Mouse (Mus musculus) ES-Bruce4 (cell line): Measurements from ENCODE around the gene Plet1.

ENCODE experiments used
- CTCF ChIP-seq: IDR thresholded peaks from one replicate; pipeline ENCODE4 v1.8.1; 2011; ENCODE audit warnings: low read depth, low read length
- EP300 ChIP-seq: IDR thresholded peaks from 2 replicates; pipeline ENCODE4 v1.6.1; 2011; ENCODE audit warnings: low read depth, low read length; ENCODE audit not compliant: insufficient read depth

- TF ChIP-seq EP300: 0 out of 2 replicates have a peak, but pooled peaks have one; percentile 20
- TF ChIP-seq CTCF: no peak
Measured at GRCm38 (mm10) chr9:50496151-50496505, 1.8 kb downstream of the Plet1 start.
